ENCODE assay signal across 10 mouse cellular contexts in genomic region chr4:130859467-130859866, GRCm38 (mm10).
"Had no signal": no experiment of that assay in that cellular context is flagged by ENCODE, and none has a peak within 500 bp of the region (broad histone marks: within the 10 kb centered on the region; RNA-seq: fewer than 3 reads in every experiment).

No protein-coding gene starts in this region.

- H3K4me3 ChIP-seq: limb, embryonic 13.5 days; midbrain, embryonic 13.5 days; neural tube, embryonic 12.5 days had no signal

- H3K9me3 ChIP-seq: limb, embryonic 13.5 days; midbrain, embryonic 13.5 days; neural tube, embryonic 12.5 days had no signal

- H3K9ac ChIP-seq: limb, embryonic 13.5 days; liver, embryonic 14.5 days; midbrain, embryonic 13.5 days; neural tube, embryonic 12.5 days had no signal

- H3K27ac ChIP-seq: limb, embryonic 13.5 days; liver, embryonic 14.5 days; midbrain, embryonic 13.5 days; neural tube, embryonic 12.5 days had no signal

- ATAC-seq: midbrain, embryonic 13.5 days had no signal

- DNase-seq: kidney, adult 8-10 months; kidney, postnatal 25 days; left cerebral cortex, postnatal 4 days; lung, adult 18-20 months; retina, postnatal 1 day; thymus, postnatal 36 days had no signal

- H3K36me3 ChIP-seq: limb, embryonic 13.5 days; midbrain, embryonic 13.5 days; neural tube, embryonic 12.5 days had no signal

- H3K4me2 ChIP-seq: limb, embryonic 13.5 days; midbrain, embryonic 13.5 days; neural tube, embryonic 12.5 days had no signal
